Mouse (Mus musculus): ENCODE measurements around the gene Ddah1. TPM values are rescaled to one million over a fixed set of nuclear protein-coding genes. Genes with fewer than 3 reads are reported as not detected.
A peak's percentile ranks its signal among the peaks of the same experiment; 100 is the strongest.
"Not testable (repeated sequence)": the region's sequence is repeated elsewhere in the genome, so short reads cannot be mapped to it uniquely, and the experiment has no call there.

Ddah1 gene
- polyA plus RNA-seq, 1 experiment from 2014 or later: 71.2 TPM

GRCm38 (mm10) chr3:145864713-145865233 lies 106.3 kb downstream of the Ddah1 start:
- H3K27ac ChIP-seq (ENCODE audit: low read depth, low read length): no peak overlapping the region
- no peaks in the 10 kb centered on the region for H3K27me3 ChIP-seq (ENCODE audit: control insufficient read depth, insufficient read depth, low read length)
- 97% methylated on average over 6 of the region's 10 CpGs for WGBS
- H3K4me1 ChIP-seq (replicated peaks; ENCODE audit: control insufficient read depth, insufficient read depth, low read length): no peaks in the 10 kb centered on the region
- DNase-seq (ENCODE audit: low spot score) (no peak), ATAC-seq (replicated peaks; ENCODE audit: low FRiP score) (no peak)
- no peaks in the 10 kb centered on the region for H3K36me3 ChIP-seq (ENCODE audit: control insufficient read depth, insufficient read depth, low read length)
- H3K4me3 ChIP-seq (ENCODE audit: low read depth, low read length): no peak overlapping the region
- no peak overlapping the region for H3K4me2 ChIP-seq (ENCODE audit: low read depth, low read length, severe bottlenecking)
- H3K9ac ChIP-seq (ENCODE audit: low read length): no peak overlapping the region
- H3K9me3 ChIP-seq (ENCODE audit: control insufficient read depth, low read length): no peaks in the 10 kb centered on the region

DNA sequence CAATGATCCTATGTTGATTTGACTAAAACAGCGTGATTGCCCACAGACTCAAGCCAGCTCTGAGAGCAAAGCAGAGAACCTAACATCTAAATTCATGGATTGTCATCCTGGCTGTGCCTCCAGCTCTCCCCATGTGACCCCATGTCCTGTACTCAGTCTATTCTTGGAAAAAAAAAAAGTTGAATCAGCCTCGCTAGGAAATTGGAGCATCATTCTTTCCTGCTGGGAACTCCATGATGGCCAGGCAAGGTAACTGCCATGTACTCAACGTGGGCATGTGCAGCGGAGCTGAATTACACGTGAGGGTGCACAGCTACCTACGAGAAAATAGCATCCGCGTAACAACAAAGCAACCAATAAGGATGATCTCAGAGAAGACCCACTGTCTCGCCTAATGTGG lies 114.2 kb downstream of the Ddah1 start:
- H3K4me2 ChIP-seq (ENCODE audit: low read depth, low read length, severe bottlenecking): no peak overlapping the region
- no peak for DNase-seq (ENCODE audit: low spot score)
- ATAC-seq (replicated peaks; ENCODE audit: low FRiP score): no peak
- H3K36me3 ChIP-seq (ENCODE audit: control insufficient read depth, insufficient read depth, low read length): no peaks in the 10 kb centered on the region
- no peak overlapping the region for H3K9ac ChIP-seq (ENCODE audit: low read length)
- WGBS: 90% methylated on average over 9 of the region's 9 CpGs
- H3K4me3 ChIP-seq (ENCODE audit: low read depth, low read length): no peak overlapping the region
- no peaks in the 10 kb centered on the region for H3K27me3 ChIP-seq (ENCODE audit: control insufficient read depth, insufficient read depth, low read length)
- no peaks in the 10 kb centered on the region for H3K9me3 ChIP-seq (ENCODE audit: control insufficient read depth, low read length)
- no peaks in the 10 kb centered on the region for H3K4me1 ChIP-seq (replicated peaks; ENCODE audit: control insufficient read depth, insufficient read depth, low read length)
- no peak overlapping the region for H3K27ac ChIP-seq (ENCODE audit: low read depth, low read length)

DNA sequence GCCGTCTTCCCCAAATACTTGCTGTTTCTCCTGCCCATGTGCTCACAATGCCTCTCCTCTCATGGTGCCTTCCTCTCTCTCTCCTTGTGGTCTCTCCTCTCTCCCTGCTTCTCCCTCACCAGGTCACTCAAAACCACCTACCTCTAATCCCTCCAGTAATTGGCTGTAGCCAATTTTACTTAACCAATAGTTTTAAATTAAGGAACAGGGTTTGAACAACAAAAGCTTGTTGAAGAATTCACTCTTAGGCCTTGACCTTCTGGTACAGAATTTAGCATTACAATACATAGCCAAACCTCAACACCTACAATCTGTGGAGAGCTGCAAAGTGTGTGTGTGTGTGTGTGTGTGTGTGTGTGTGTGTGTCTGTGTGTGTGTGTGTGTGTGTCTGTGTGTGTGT lies 114.8 kb downstream of the Ddah1 start:
- Histone ChIP-seq H3K4me3 (ENCODE audit: low read depth, low read length) (no peak overlapping the region), H3K36me3 (ENCODE audit: control insufficient read depth, insufficient read depth, low read length) (no peaks in the 10 kb centered on the region), H3K27ac (ENCODE audit: low read depth, low read length) (no peak overlapping the region), H3K4me1 (replicated peaks; ENCODE audit: control insufficient read depth, insufficient read depth, low read length) (no peaks in the 10 kb centered on the region), H3K9me3 (ENCODE audit: control insufficient read depth, low read length) (no peaks in the 10 kb centered on the region), H3K4me2 (ENCODE audit: low read depth, low read length, severe bottlenecking) (no peak overlapping the region), H3K27me3 (ENCODE audit: control insufficient read depth, insufficient read depth, low read length) (no peaks in the 10 kb centered on the region), H3K9ac (ENCODE audit: low read length) (no peak overlapping the region)
- no peak for ATAC-seq (replicated peaks; ENCODE audit: low FRiP score)
- WGBS: 76% methylated on average over 1 of the region's 1 CpGs
- no peak for DNase-seq (ENCODE audit: low spot score)

GRCm38 (mm10) chr3:145874126-145874525 lies 115.7 kb downstream of the Ddah1 start:
- Histone ChIP-seq H3K27ac (ENCODE audit: low read depth, low read length) (no peak overlapping the region), H3K4me2 (ENCODE audit: low read depth, low read length, severe bottlenecking) (no peak overlapping the region), H3K9me3 (ENCODE audit: control insufficient read depth, low read length) (no peaks in the 10 kb centered on the region), H3K4me1 (replicated peaks; ENCODE audit: control insufficient read depth, insufficient read depth, low read length) (no peaks in the 10 kb centered on the region), H3K9ac (ENCODE audit: low read length) (no peak overlapping the region), H3K27me3 (ENCODE audit: control insufficient read depth, insufficient read depth, low read length) (no peaks in the 10 kb centered on the region), H3K4me3 (ENCODE audit: low read depth, low read length) (no peak overlapping the region), H3K36me3 (ENCODE audit: control insufficient read depth, insufficient read depth, low read length) (no peaks in the 10 kb centered on the region)
- 82% methylated on average over 4 of the region's 4 CpGs for WGBS
- no peak for DNase-seq (ENCODE audit: low spot score)
- ATAC-seq (replicated peaks; ENCODE audit: low FRiP score): no peak

DNA sequence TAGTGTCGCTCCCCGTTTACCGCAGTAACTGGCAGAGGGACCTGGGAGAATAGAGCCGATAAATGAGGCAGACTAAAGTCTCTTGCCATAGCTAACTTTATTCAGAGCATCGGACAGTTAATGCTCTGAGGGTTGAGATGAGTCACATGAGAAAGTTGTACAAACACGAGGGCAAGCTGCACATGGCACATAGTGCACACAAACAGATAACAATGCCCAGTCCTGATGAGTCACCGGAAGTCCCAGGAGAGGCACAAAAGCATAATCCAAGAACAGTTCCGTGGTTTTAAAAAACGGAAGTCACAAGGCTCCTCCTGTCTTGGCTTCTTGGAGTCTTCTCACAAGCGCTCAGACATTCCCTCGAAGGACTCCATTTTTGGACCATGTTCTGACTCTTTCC lies 117.6 kb downstream of the Ddah1 start:
- H3K9ac ChIP-seq (ENCODE audit: low read length): no peak overlapping the region
- H3K27me3 ChIP-seq (ENCODE audit: control insufficient read depth, insufficient read depth, low read length): no peaks in the 10 kb centered on the region
- no peak for ATAC-seq (replicated peaks; ENCODE audit: low FRiP score)
- WGBS: 87% methylated on average over 11 of the region's 11 CpGs
- H3K27ac ChIP-seq (ENCODE audit: low read depth, low read length): no peak overlapping the region
- H3K4me1 ChIP-seq (replicated peaks; ENCODE audit: control insufficient read depth, insufficient read depth, low read length): no peaks in the 10 kb centered on the region
- DNase-seq (ENCODE audit: low spot score): no peak
- H3K4me3 ChIP-seq (ENCODE audit: low read depth, low read length): no peak overlapping the region
- H3K4me2 ChIP-seq (ENCODE audit: low read depth, low read length, severe bottlenecking): no peak overlapping the region
- no peaks in the 10 kb centered on the region for H3K9me3 ChIP-seq (ENCODE audit: control insufficient read depth, low read length)
- H3K36me3 ChIP-seq (ENCODE audit: control insufficient read depth, insufficient read depth, low read length): no peaks in the 10 kb centered on the region

GRCm38 (mm10) chr3:145878867-145879266 lies 120.4 kb downstream of the Ddah1 start:
- H3K4me3 ChIP-seq (ENCODE audit: low read depth, low read length); H3K4me1 ChIP-seq (replicated peaks; ENCODE audit: control insufficient read depth, insufficient read depth, low read length); H3K27me3 ChIP-seq (ENCODE audit: control insufficient read depth, insufficient read depth, low read length); DNase-seq (ENCODE audit: low spot score); ATAC-seq (replicated peaks; ENCODE audit: low FRiP score); H3K4me2 ChIP-seq (ENCODE audit: low read depth, low read length, severe bottlenecking); H3K9ac ChIP-seq (ENCODE audit: low read length); H3K36me3 ChIP-seq (ENCODE audit: control insufficient read depth, insufficient read depth, low read length); H3K9me3 ChIP-seq (ENCODE audit: control insufficient read depth, low read length); H3K27ac ChIP-seq (ENCODE audit: low read depth, low read length): not testable (repeated sequence)
- WGBS: 83% methylated on average over 13 of the region's 14 CpGs

DNA sequence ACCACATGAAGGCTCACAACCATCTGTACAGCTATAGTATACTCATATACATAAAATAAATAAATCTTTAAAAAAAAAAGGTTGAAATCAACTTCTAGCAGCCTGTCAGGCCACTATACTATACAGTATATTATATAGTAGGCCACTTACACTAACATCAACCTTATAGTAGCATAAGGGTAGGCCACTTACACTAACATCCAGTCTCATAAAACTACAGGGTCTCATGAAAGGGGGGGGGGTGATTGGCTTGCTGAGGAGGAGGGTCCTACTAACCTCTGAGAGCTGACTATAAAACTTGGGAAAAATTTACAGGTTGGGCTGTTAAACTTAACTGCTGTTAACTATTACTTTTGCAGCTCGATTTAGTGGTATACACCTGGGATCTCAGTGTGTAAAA lies 121.9 kb downstream of the Ddah1 start:
- H3K4me3 ChIP-seq (ENCODE audit: low read depth, low read length): no peak overlapping the region
- DNase-seq (ENCODE audit: low spot score) (no peak), ATAC-seq (replicated peaks; ENCODE audit: low FRiP score) (no peak)
- no peaks in the 10 kb centered on the region; the same call in 1 of the 2 replicates for H3K4me1 ChIP-seq (replicated peaks; ENCODE audit: control insufficient read depth, insufficient read depth, low read length)
- no peaks in the 10 kb centered on the region for H3K27me3 ChIP-seq (ENCODE audit: control insufficient read depth, insufficient read depth, low read length)
- 82% methylated on average over 1 of the region's 1 CpGs for WGBS
- H3K36me3 ChIP-seq (ENCODE audit: control insufficient read depth, insufficient read depth, low read length): no peaks in the 10 kb centered on the region
- H3K9ac ChIP-seq (ENCODE audit: low read length): no peak overlapping the region
- no peaks in the 10 kb centered on the region for H3K9me3 ChIP-seq (ENCODE audit: control insufficient read depth, low read length)
- H3K4me2 ChIP-seq (ENCODE audit: low read depth, low read length, severe bottlenecking): no peak overlapping the region
- no peak overlapping the region for H3K27ac ChIP-seq (ENCODE audit: low read depth, low read length)

DNA sequence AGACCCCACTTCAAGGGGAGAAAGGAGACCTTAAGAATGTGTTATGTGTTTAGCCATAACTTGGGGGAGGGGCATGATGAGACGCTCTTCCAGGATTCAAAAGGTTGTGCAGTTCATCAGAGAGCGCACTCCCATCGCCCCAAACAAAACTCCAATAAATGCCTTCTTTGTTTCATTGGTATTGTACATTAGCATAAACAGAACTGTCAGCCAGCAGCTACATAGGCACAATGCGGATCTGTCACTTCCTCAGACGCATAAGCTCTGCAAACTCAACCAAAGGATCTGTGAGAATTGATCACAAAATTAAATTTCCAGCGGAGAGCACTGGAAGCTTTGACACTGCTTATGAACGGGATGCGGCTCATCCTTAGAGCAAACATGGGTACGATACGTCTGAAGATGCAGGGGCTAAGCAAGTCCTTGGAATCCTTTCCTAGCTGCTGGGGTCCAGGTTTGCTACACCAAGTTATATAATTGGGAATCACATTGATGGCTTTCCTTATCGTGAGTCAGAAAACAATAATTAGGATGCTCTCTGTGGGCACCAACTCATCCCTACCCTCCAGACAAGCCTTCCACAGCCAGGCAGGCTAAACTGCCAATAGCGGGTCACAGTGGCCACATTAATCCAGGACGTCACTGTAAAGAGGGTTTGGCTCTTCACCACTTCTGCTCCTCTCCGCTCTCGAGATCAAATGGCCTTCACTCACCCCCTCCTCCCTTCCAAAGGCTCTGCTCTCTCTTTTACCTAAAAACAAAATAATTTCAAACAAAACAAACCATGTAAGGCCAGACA lies 123.8 kb downstream of the Ddah1 start:
- ATAC-seq (replicated peaks; ENCODE audit: low FRiP score): no peak

DNA sequence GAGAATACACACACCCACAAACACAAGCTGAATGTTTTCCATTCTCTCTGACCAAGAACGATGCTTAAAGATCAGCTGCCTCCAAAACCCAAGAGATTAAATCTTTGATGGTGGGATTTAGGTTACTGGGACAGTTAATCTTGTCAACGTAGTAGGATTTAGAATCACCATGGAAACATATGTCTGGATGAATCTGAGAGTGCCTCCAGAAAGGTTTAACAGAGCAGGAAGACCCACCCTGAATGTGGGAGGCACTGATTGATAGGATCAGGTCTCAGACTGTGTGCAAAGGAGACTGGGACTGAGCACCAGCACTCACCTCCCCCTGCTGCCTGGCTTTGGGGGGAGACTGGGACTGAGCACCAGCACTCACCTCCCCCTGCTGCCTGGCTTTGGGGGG lies 124.8 kb downstream of the Ddah1 start:
- Histone ChIP-seq H3K4me3 (ENCODE audit: low read depth, low read length) (no peak overlapping the region), H3K4me2 (ENCODE audit: low read depth, low read length, severe bottlenecking) (no peak overlapping the region), H3K9me3 (ENCODE audit: control insufficient read depth, low read length) (no peaks in the 10 kb centered on the region), H3K4me1 (replicated peaks; ENCODE audit: control insufficient read depth, insufficient read depth, low read length) (peaks cover 8% of the 10 kb centered on the region), H3K27ac (ENCODE audit: low read depth, low read length) (no peak overlapping the region), H3K9ac (ENCODE audit: low read length) (no peak overlapping the region), H3K27me3 (ENCODE audit: control insufficient read depth, insufficient read depth, low read length) (no peaks in the 10 kb centered on the region), H3K36me3 (ENCODE audit: control insufficient read depth, insufficient read depth, low read length) (no peaks in the 10 kb centered on the region)
- 36% methylated on average over 2 of the region's 2 CpGs for WGBS
- ATAC-seq (replicated peaks; ENCODE audit: low FRiP score) (0 out of 2 replicates have a peak, but pooled peaks have one; percentile 12), DNase-seq (ENCODE audit: low spot score) (no peak)

More for the DNA sequence above, 123.8 kb downstream of the Ddah1 start:
- Histone ChIP-seq H3K27me3 (ENCODE audit: control insufficient read depth, insufficient read depth, low read length) (no peaks in the 10 kb centered on the region), H3K27ac (ENCODE audit: low read depth, low read length) (no peak overlapping the region), H3K36me3 (ENCODE audit: control insufficient read depth, insufficient read depth, low read length) (no peaks in the 10 kb centered on the region), H3K4me3 (ENCODE audit: low read depth, low read length) (no peak overlapping the region), H3K4me2 (ENCODE audit: low read depth, low read length, severe bottlenecking) (no peak overlapping the region), H3K9me3 (ENCODE audit: control insufficient read depth, low read length) (no peaks in the 10 kb centered on the region), H3K9ac (ENCODE audit: low read length) (no peak overlapping the region), H3K4me1 (replicated peaks; ENCODE audit: control insufficient read depth, insufficient read depth, low read length) (peaks cover 8% of the 10 kb centered on the region)
- no peak for DNase-seq (ENCODE audit: low spot score)
- 82% methylated on average over 15 of the region's 15 CpGs for WGBS

Data from forebrain, embryonic 11.5 days (tissue).